Mouse (Mus musculus) left cerebral cortex, adult 2 months (tissue): Measurements from ENCODE around the gene Cdc42ep4. TPM values are rescaled to one million over a fixed set of nuclear protein-coding genes. Genes with fewer than 3 reads are reported as not detected.

Experiments used
- DNase-seq, 2 experiments: peaks; one replicate each; pipeline ENCODE4 v3.0.0; 2021 to 2022; ENCODE audit warnings: low spot score in 2 of 2, mixed read lengths in 1 of 2; ENCODE audit errors: extremely low spot score in 1 of 2
- H3K27ac ChIP-seq: fragments of 200-600 bp; 2 replicates; pipeline ENCODE4 v1.8.1; 2022
- H3K4me3 ChIP-seq: fragments of 200-600 bp; 2 replicates; pipeline ENCODE4 v1.8.1; 2022
- CTCF ChIP-seq: fragments of 200-600 bp; IDR thresholded peaks from 2 replicates; pipeline ENCODE4 v1.8.1; 2022; ENCODE audit warnings: antibody characterized with exemption, mild to moderate bottlenecking, moderate library complexity
- intact Hi-C: fragments of 180-260 bp; cut with DNase I; formaldehyde crosslinking; loops from one replicate; pipeline ENCODE4 v1.15.1; 2025
- total RNA-seq, 2 experiments: library from RNA; stranded (reverse); gene quantifications; 2 replicates each; pipeline ENCODE4 v1.2.3; 2021

The Cdc42ep4 gene
- total RNA-seq, 2 experiments from 2014 or later = 25.6 to 28.8 TPM

DNA sequence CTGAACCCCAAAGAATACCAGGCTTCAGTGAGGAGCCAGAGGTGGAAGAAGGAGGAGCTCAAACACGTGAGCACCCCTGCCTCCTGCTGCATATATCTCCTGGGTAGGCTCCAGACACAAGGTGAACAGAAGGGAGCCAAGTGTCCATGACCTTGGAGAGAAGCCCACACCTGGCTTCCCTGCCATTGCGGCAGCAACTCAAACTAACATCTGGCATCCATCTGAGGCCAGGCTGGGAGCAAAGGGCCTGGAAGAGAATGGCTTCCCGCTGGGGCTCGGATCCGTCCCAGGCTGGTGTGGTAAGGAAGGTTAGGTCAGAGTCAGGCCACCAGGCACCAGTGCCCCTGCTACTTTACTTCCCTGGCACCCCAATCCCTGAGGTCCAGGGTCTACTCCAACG lies 23.7 kb downstream of the Cdc42ep4 start:
- H3K4me3 ChIP-seq = no peak overlapping the region
- no peak for DNase-seq
- intact Hi-C loops = loop anchor here (10.0 kb wide), 1 partner anchor 737 kb away; no protein-coding TSS in a partner anchor
- peak overlapping the region; percentile 11; the same call in 1 of the 2 replicates for H3K27ac ChIP-seq
- TF ChIP-seq CTCF = no peak

GRCm38 (mm10) chr11:113726994-113727888 lies 24.4 kb downstream of the Cdc42ep4 start:
- Histone ChIP-seq H3K4me3 (no peak overlapping the region), H3K27ac (peak overlapping the region; percentile 11; the same call in 1 of the 2 replicates)
- intact Hi-C loops = loop anchor here (10.0 kb wide), 1 partner anchor 738 kb away; no protein-coding TSS in a partner anchor
- no peak for DNase-seq
- no peak for TF ChIP-seq CTCF

DNA sequence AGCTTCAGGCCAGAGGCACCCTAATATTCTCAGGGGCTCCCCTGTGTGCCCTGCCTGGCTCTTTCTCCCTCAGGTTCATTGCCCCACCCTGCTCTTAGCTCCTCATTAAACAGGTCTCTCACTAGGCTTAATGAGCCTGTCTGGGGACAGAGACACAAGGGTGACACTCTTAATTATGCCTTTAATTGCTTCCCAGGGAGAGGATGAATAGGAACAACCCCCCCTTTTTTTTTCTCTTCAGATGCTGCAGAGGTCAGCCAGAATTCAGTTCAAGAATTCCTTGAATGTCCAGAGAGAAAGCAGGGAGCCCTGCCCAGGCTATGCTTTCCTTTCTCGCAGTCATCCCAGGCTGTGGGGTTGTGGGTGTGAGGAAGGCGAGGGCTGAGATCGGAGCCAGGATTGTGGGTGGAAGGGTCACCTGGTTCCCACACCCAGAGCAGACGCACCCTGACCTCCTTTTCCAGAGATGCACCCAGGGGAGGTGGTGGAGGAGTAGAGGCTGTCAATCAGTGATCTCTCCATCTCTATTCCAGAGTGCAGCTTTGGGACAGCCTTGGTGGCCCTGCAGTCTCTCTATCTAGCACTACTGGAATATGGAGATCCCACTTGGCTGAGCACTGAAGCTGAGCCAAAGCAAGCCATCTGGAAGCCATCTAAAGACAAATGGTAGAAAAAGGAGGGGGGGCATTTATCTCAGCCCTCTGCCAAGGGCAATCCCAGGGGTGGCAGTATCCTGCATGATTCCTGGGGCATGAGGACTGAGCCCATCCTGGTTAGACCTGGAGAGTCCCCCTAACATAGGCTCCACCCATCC lies 26.2 kb downstream of the Cdc42ep4 start:
- no peak for TF ChIP-seq CTCF
- Histone ChIP-seq H3K4me3 (no peak overlapping the region), H3K27ac (no peak overlapping the region)
- no peak for DNase-seq
- intact Hi-C loops = loop anchor here (10.0 kb wide), 1 partner anchor 739 kb away; no protein-coding TSS in a partner anchor

DNA sequence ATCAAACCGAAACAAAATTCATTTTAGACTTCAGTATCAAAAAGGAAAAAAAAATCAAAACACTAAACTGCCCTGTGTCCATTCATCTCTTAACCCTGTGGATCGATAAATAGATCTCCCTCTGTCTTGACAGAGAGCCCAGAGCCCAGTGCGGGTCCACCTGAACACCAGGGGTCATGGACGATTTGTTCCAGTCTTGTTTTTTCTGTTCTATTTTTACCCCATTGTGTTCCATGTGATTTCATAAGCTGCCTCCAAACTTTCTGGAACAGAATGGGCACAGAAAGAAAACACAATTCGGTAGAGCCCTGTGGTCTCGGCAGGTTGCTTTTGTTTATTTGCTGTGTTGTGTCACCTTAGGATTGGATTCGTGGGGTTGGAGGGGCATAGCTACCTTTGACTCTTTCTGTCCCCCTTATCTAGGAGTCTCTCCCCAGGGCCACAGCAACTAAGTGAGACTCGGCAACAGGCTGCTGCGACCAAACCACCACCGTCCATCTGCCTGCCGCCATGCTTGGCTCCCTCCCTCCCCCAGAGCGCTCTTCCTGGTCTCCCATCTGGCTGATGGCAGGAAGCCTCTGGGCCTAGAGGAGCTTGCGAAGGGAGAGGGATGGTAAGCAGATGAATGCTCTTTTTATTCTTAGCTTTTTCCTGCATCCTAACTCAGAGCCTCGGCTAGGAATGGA lies 29.1 kb downstream of the Cdc42ep4 start:
- 0 out of 2 replicates have a peak overlapping the region, but pooled peaks have one; percentile 1 for H3K27ac ChIP-seq
- no peak overlapping the region for H3K4me3 ChIP-seq
- intact Hi-C loops = loop anchor here (10.0 kb wide), 1 partner anchor 742 kb away; no protein-coding TSS in a partner anchor
- TF ChIP-seq CTCF = no peak; the same call in 1 of the 2 replicates
- no peak for DNase-seq

- Histone ChIP-seq H3K4me3 (no peak overlapping the region), H3K27ac (no peak overlapping the region)
- intact Hi-C loops = no loop called here
- TF ChIP-seq CTCF = no peak
- no peak for DNase-seq
These were observed 33.8 kb downstream of the Cdc42ep4 start for GRCm38 (mm10) chr11:113717767-113718424.

DNA sequence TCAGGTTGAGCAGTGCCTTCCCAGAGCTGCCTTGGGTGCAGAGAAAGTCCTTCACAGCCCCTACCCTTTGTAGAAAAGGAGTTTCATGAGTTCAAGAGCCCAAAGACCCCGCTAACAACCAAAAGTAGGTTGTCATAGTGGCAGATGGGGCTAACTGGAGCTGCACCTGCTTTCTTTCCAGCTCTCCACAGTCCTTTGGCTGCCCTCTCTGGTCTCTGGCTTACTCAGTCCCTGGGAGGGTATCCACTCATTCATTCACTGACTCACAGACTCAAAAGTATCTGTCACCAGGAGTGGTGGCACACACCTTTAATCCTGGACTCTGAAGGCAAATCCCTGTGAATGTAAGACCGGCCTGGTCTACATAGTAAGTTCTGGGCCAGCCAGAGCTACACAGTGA lies 35.5 kb downstream of the Cdc42ep4 start:
- TF ChIP-seq CTCF = no peak

DNA sequence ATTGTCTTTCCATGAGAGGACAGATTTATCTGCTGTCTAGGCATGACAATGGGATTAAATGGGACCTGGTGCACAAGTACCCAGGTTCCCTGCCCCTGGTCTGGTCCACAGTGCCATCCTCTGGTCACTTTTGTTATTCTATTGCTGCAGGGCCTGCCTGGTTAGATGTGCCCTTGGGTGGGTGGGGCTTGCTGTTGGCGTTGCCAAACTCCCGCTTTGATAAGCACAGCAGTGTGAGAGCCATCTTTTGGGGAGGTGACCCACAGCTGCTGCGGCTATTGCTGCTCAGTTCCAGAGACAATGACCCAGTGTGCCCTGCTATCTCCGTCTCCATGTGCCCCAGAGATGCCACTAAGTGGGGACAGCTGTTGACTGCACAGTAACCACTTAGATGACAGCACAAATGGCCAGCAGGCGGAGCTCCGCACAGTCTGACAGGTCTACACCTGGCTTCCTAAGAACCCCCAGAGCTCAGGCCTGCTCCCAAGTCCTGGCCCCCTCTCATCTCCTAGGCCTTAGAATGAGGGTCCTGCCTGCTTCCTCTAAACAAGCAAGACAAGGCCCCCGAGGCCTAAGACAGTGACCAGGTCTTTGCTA lies 36.5 kb downstream of the Cdc42ep4 start:
- intact Hi-C loops = no loop called here
- peak; percentile 6 for TF ChIP-seq CTCF
- DNase-seq = no peak
- Histone ChIP-seq H3K4me3 (no peak overlapping the region), H3K27ac (no peak overlapping the region)

More for the DNA sequence above, 35.5 kb downstream of the Cdc42ep4 start:
- H3K27ac ChIP-seq = no peak overlapping the region
- H3K4me3 ChIP-seq = no peak overlapping the region
- no peak for DNase-seq
- intact Hi-C loops = no loop called here

DNA sequence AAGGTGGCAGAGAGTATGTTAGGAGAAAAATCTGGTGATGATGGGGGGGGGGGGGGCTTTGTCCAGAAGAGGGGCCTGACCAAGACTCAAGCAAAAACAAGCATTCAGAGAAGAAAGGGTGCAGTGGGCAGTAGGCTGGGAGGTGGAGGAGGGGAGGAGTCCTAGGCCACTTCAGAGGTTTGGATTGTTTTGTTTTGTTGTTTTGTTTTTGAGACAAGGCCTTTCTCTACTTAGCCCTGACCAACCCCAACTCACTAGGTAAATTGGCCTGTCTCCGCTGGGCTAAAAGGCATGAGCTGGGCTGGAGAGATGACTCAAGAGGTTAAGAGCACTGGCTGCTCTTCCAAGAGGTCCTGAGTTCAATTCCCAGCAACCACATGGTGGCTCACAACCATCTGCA lies 40.6 kb downstream of the Cdc42ep4 start:
- no peak for TF ChIP-seq CTCF

GRCm38 (mm10) chr11:113710257-113710777 lies 41.4 kb downstream of the Cdc42ep4 start:
- TF ChIP-seq CTCF = no peak
- H3K4me3 ChIP-seq = no peak overlapping the region
- peak overlapping the region; percentile 2; the same call in 1 of the 2 replicates for H3K27ac ChIP-seq
- no peak for DNase-seq
- intact Hi-C loops = no loop called here

More for the DNA sequence above, 40.6 kb downstream of the Cdc42ep4 start:
- Histone ChIP-seq H3K4me3 (no peak overlapping the region), H3K27ac (no peak overlapping the region)
- intact Hi-C loops = no loop called here
- DNase-seq = no peak

GRCm38 (mm10) chr11:113709731-113710256 lies 41.9 kb downstream of the Cdc42ep4 start, which contains the start of gene Cpsf4l:
Gene Cpsf4l, minus strand, starts transcription at chr11:113710017.
- Histone ChIP-seq H3K27ac (peak within 1 kb of the TSS; percentile 2; the same call in 1 of the 2 replicates), H3K4me3 (no peak within 1 kb of the TSS)
- DNase-seq = no peak
- intact Hi-C loops = loop anchor here (5.0 kb wide), 1 partner anchor 943 kb away; no protein-coding TSS in a partner anchor
- TF ChIP-seq CTCF = no peak
